Mouse (Mus musculus) thymus, adult 2 months (tissue): ENCODE results near the gene Capn11.

ENCODE experiments used
- CTCF ChIP-seq: fragments of 200-500 bp; IDR thresholded peaks from 2 replicates; pipeline ENCODE4 v1.5.1; 2012; ENCODE audit warnings: mild to moderate bottlenecking, control low read depth, low read length, moderate library complexity, borderline replicate concordance; ENCODE audit not compliant: control insufficient read depth, poor library complexity, insufficient read depth; ENCODE audit errors: extremely low read depth
- POLR2A ChIP-seq: fragments of 200-500 bp; IDR thresholded peaks from 2 replicates; pipeline ENCODE4 v1.6.1; 2012; ENCODE audit warnings: mild to moderate bottlenecking, low read length, control low read depth, moderate library complexity; ENCODE audit not compliant: control insufficient read depth, poor library complexity, insufficient read depth; ENCODE audit errors: extremely low read depth

GRCm38 (mm10) chr17:45612008-45612407 is 47.1 kb downstream of the Capn11 start:
- no peak for TF ChIP-seq POLR2A
- TF ChIP-seq CTCF: no peak
